Mouse (Mus musculus) liver, adult (tissue): ENCODE data around the gene Rnf38.

Source experiments
- GATA4 ChIP-seq: IDR thresholded peaks from 2 replicates; pipeline ENCODE4 v1.6.1; 2014; ENCODE audit warnings: mild to moderate bottlenecking, low read length; ENCODE audit not compliant: insufficient replicate concordance

Gene Rnf38

GRCm38 (mm10) chr4:44233713-44234003 is at the start of gene Rnf38:
TSS of gene Rnf38 (minus strand) at chr4:44233789.
- TF ChIP-seq GATA4, result no peak

GRCm38 (mm10) chr4:44281597-44282265 is 48.1 kb upstream of the Rnf38 start:
- no peak for TF ChIP-seq GATA4

GRCm38 (mm10) chr4:44271134-44271533 is 37.5 kb upstream of the Rnf38 start:
- no peak for TF ChIP-seq GATA4

- TF ChIP-seq GATA4, result no peak
Observed at GRCm38 (mm10) chr4:44269376-44269817, 35.8 kb upstream of the Rnf38 start.

GRCm38 (mm10) chr4:44267437-44267836 is 33.8 kb upstream of the Rnf38 start:
- TF ChIP-seq GATA4, result no peak

GRCm38 (mm10) chr4:44265500-44265899 is 31.9 kb upstream of the Rnf38 start:
- peak; percentile 18; the same call in 1 of the 2 replicates for TF ChIP-seq GATA4

- no peak for TF ChIP-seq GATA4
Observed at GRCm38 (mm10) chr4:44260244-44260643, 26.7 kb upstream of the Rnf38 start.

- TF ChIP-seq GATA4, result no peak
Observed at GRCm38 (mm10) chr4:44259126-44259525, 25.5 kb upstream of the Rnf38 start.

- TF ChIP-seq GATA4, result no peak
Observed at GRCm38 (mm10) chr4:44254579-44254978, 21.0 kb upstream of the Rnf38 start.

GRCm38 (mm10) chr4:44253191-44253590 is 19.6 kb upstream of the Rnf38 start:
- TF ChIP-seq GATA4, result no peak

- no peak for TF ChIP-seq GATA4
Observed at GRCm38 (mm10) chr4:44251966-44252916, 18.7 kb upstream of the Rnf38 start.

GRCm38 (mm10) chr4:44251521-44251920 is 17.9 kb upstream of the Rnf38 start:
- TF ChIP-seq GATA4, result no peak

GRCm38 (mm10) chr4:44249705-44250104 is 16.1 kb upstream of the Rnf38 start:
- no peak for TF ChIP-seq GATA4

- no peak for TF ChIP-seq GATA4
Observed at GRCm38 (mm10) chr4:44247051-44247939, 13.7 kb upstream of the Rnf38 start.

GRCm38 (mm10) chr4:44246285-44246684 is 12.7 kb upstream of the Rnf38 start:
- TF ChIP-seq GATA4, result no peak

GRCm38 (mm10) chr4:44241638-44242037 is 8.0 kb upstream of the Rnf38 start:
- no peak for TF ChIP-seq GATA4

GRCm38 (mm10) chr4:44235946-44236345 is 2.4 kb upstream of the Rnf38 start:
- TF ChIP-seq GATA4, result no peak
